Mouse (Mus musculus): ENCODE data around the gene Zfp346. TPM values are rescaled to one million over a fixed set of nuclear protein-coding genes. Genes with fewer than 3 reads are reported as not detected.
A peak's percentile ranks its signal among the peaks of the same experiment; 100 is the strongest.

Gene Zfp346
- polyA plus RNA-seq, 1 experiment from 2014 or later = 29.4 TPM

- Histone ChIP-seq H3K36me3 (replicated peaks) (peaks cover 12% of the 10 kb centered on the region), H3K4me3 (no peak overlapping the region), H3K27me3 (replicated peaks; ENCODE audit: low read depth, poor library complexity, severe bottlenecking) (no peaks in the 10 kb centered on the region), H3K9me3 (peaks cover 3% of the 10 kb centered on the region; the same call in 1 of the 2 replicates), H3K27ac (replicated peaks) (no peak overlapping the region), H3K4me1 (peaks cover 26% of the 10 kb centered on the region)
- 74% methylated on average over 2 of the region's 2 CpGs for WGBS
- DNase-seq (ENCODE audit: low spot score) = no peak
These were observed 1.8 kb upstream of the Zfp346 start for GRCm38 (mm10) chr13:55103351-55103750.

- peak; percentile 13 for DNase-seq (ENCODE audit: low spot score)
- peaks cover 3% of the 10 kb centered on the region; the same call in 1 of the 2 replicates for H3K9me3 ChIP-seq
- 28% methylated on average over 8 of the region's 8 CpGs for WGBS
- H3K4me3 ChIP-seq = peak overlapping the region; percentile 89
- H3K4me1 ChIP-seq = peaks cover 13% of the 10 kb centered on the region
- no peaks in the 10 kb centered on the region for H3K27me3 ChIP-seq (replicated peaks; ENCODE audit: low read depth, poor library complexity, severe bottlenecking)
- H3K27ac ChIP-seq (replicated peaks) = peak overlapping the region; percentile 92
- peaks cover 25% of the 10 kb centered on the region for H3K36me3 ChIP-seq (replicated peaks)
These were observed 1.0 kb downstream of the Zfp346 start for GRCm38 (mm10) chr13:55105953-55106691.

GRCm38 (mm10) chr13:55107116-55107515 lies 2.0 kb downstream of the Zfp346 start:
- no peak for DNase-seq (ENCODE audit: low spot score)
- H3K27ac ChIP-seq (replicated peaks) = no peak overlapping the region
- H3K36me3 ChIP-seq (replicated peaks) = peaks cover 25% of the 10 kb centered on the region
- no peaks in the 10 kb centered on the region for H3K27me3 ChIP-seq (replicated peaks; ENCODE audit: low read depth, poor library complexity, severe bottlenecking)
- WGBS = 91% methylated on average over 4 of the region's 4 CpGs
- H3K9me3 ChIP-seq = no peaks in the 10 kb centered on the region
- peaks cover 13% of the 10 kb centered on the region for H3K4me1 ChIP-seq
- no peak overlapping the region for H3K4me3 ChIP-seq

GRCm38 (mm10) chr13:55107694-55108093 lies 2.6 kb downstream of the Zfp346 start:
- WGBS = 80% methylated on average over 8 of the region's 8 CpGs
- H3K27ac ChIP-seq (replicated peaks) = no peak overlapping the region
- no peaks in the 10 kb centered on the region for H3K9me3 ChIP-seq
- DNase-seq (ENCODE audit: low spot score) = no peak
- H3K36me3 ChIP-seq (replicated peaks) = peaks cover 29% of the 10 kb centered on the region
- H3K27me3 ChIP-seq (replicated peaks; ENCODE audit: low read depth, poor library complexity, severe bottlenecking) = no peaks in the 10 kb centered on the region
- H3K4me3 ChIP-seq = no peak overlapping the region
- H3K4me1 ChIP-seq = peaks cover 13% of the 10 kb centered on the region

GRCm38 (mm10) chr13:55114375-55114774 lies 9.3 kb downstream of the Zfp346 start:
- 89% methylated on average over 6 of the region's 6 CpGs for WGBS
- H3K36me3 ChIP-seq (replicated peaks) = peaks cover 72% of the 10 kb centered on the region

DNA sequence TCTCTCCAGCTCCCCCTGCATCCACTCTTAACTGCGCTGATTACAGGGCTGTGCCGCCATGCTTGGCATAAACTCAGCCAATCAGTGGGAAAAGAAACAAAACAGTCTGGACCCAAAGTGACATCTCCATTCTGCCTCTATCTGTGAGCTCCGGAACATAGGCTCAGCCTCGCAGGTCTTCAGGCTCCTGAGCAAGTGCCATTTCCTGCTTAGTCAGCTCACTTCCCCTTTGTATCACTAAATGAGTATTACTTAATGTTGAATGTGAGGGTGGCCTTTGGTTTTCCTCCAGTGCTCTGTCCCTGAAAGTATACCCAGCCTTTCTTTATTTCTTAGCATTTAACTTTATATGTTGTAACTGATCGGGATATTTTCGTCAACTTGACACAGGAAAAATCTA lies 19.8 kb downstream of the Zfp346 start:
- H3K9me3 ChIP-seq = no peaks in the 10 kb centered on the region
- H3K36me3 ChIP-seq (replicated peaks) = peaks cover 78% of the 10 kb centered on the region
- no peaks in the 10 kb centered on the region for H3K27me3 ChIP-seq (replicated peaks; ENCODE audit: low read depth, poor library complexity, severe bottlenecking)

More at GRCm38 (mm10) chr13:55114375-55114774, 9.3 kb downstream of the Zfp346 start:
- Histone ChIP-seq H3K9me3 (no peaks in the 10 kb centered on the region), H3K4me1 (no peaks in the 10 kb centered on the region), H3K4me3 (no peak overlapping the region), H3K27me3 (replicated peaks; ENCODE audit: low read depth, poor library complexity, severe bottlenecking) (no peaks in the 10 kb centered on the region), H3K27ac (replicated peaks) (no peak overlapping the region)
- DNase-seq (ENCODE audit: low spot score) = no peak

GRCm38 (mm10) chr13:55133448-55133847 lies 28.3 kb downstream of the Zfp346 start, which contains the start of gene Gm17617:
Gm17617 (minus strand) TSS chr13:55133548.
- peaks cover 59% of the 10 kb centered on the region for H3K36me3 ChIP-seq (replicated peaks)
- peaks cover 9% of the 10 kb centered on the region; the same call in 1 of the 2 replicates for H3K4me1 ChIP-seq
- H3K9me3 ChIP-seq = no peaks in the 10 kb centered on the region
- no peak within 1 kb of the TSS for H3K4me3 ChIP-seq
- no peaks in the 10 kb centered on the region for H3K27me3 ChIP-seq (replicated peaks; ENCODE audit: low read depth, poor library complexity, severe bottlenecking)
- no peak within 1 kb of the TSS for H3K27ac ChIP-seq (replicated peaks)
- WGBS = 93% methylated on average over 2 of the region's 2 CpGs
- DNase-seq (ENCODE audit: low spot score) = no peak

More for the DNA sequence above, 19.8 kb downstream of the Zfp346 start:
- Histone ChIP-seq H3K27ac (replicated peaks) (no peak overlapping the region), H3K4me3 (no peak overlapping the region), H3K4me1 (no peaks in the 10 kb centered on the region)
- DNase-seq (ENCODE audit: low spot score) = no peak
- WGBS = 94% methylated on average over 6 of the region's 6 CpGs

DNA sequence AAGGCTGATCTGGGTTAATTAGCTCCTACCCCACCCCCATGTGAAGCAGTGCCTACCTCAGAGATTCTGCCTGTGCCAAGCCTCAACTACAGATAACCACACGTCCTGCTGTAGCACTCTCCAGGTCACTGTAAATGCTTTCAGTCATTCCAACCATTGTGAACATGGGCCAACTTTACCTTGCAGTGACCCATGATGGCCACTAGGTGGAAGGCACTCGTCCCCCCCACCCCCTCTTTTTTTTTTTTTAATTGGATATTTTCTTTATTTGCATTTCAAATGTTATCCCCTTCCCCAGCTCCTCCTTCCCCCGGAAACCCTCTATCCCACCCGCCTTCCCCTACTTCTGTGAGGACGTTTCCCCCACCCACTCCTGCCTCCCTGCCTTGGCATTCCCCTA lies 30.3 kb downstream of the Zfp346 start:
- peak; percentile 18 for DNase-seq (ENCODE audit: low spot score)
- peaks cover 9% of the 10 kb centered on the region; the same call in 1 of the 2 replicates for H3K4me1 ChIP-seq
- H3K27me3 ChIP-seq (replicated peaks; ENCODE audit: low read depth, poor library complexity, severe bottlenecking) = no peaks in the 10 kb centered on the region
- no peak overlapping the region for H3K27ac ChIP-seq (replicated peaks)
- H3K36me3 ChIP-seq (replicated peaks) = peaks cover 41% of the 10 kb centered on the region
- H3K9me3 ChIP-seq = no peaks in the 10 kb centered on the region
- WGBS = 9% methylated on average over 5 of the region's 5 CpGs
- H3K4me3 ChIP-seq = no peak overlapping the region

- no peaks in the 10 kb centered on the region for H3K9me3 ChIP-seq
- peaks cover 6% of the 10 kb centered on the region; the same call in 1 of the 2 replicates for H3K4me1 ChIP-seq
- DNase-seq (ENCODE audit: low spot score) = no peak
- H3K4me3 ChIP-seq = no peak overlapping the region
- WGBS = 76% methylated on average over 2 of the region's 2 CpGs
- H3K27me3 ChIP-seq (replicated peaks; ENCODE audit: low read depth, poor library complexity, severe bottlenecking) = no peaks in the 10 kb centered on the region
- no peaks in the 10 kb centered on the region for H3K36me3 ChIP-seq (replicated peaks)
- no peak overlapping the region for H3K27ac ChIP-seq (replicated peaks)
These were observed 35.2 kb downstream of the Zfp346 start for GRCm38 (mm10) chr13:55140271-55140670.

DNA sequence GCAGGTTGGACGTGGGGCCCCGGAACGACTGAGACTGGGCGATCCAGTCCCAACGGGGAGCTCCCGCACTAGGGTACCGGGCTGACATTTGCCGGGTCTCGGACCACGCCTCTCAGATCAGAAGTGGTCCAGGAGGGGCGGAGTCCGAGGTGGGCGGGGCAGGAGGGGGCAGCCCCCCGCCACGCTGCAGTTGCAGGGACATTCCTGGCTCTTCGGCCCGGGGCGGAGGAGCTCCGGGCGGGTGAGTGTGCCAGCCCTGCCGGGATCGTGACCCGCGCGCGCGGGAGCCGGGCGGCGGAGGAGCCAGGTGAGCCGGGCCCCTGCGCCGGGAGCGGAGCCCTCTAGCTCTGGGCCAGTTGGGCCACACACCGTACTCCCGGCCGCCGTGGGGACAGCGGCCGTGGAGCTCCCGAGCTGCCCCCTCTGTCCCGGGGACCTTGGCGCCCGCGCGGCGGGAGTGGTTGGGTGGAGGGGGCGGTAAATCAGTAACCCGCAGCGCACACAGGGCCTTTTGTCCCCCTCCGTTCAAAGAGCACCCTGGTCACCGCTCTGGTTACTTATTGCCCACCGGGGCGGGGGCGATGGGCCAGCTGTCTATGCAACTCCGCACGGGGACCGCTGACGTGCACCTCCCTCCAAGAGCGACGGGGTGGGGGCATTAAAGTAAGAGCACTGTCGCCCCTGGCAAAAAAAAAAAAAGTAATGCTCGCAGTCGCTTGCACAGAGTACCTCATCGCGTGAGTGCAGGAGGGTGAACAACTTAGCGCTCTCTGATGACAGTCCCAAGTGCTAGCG lies 47.7 kb downstream of the Zfp346 start, which contains the start of gene Fgfr4:
Gene Fgfr4 (plus strand): TSS at position 20 of the 795 bp plus-strand sequence.
- H3K4me3 ChIP-seq = peak within 1 kb of the TSS; percentile 59
- peaks cover 11% of the 10 kb centered on the region for H3K4me1 ChIP-seq
- DNase-seq (ENCODE audit: low spot score) = peak; percentile 80
- H3K27me3 ChIP-seq (replicated peaks; ENCODE audit: low read depth, poor library complexity, severe bottlenecking) = peaks cover 56% of the 10 kb centered on the region
- no peaks in the 10 kb centered on the region for H3K36me3 ChIP-seq (replicated peaks)
- H3K27ac ChIP-seq (replicated peaks) = 0 out of 2 replicates have a peak within 1 kb of the TSS, but pooled peaks have one; percentile 8
- 1% methylated on average over 68 of the region's 68 CpGs for WGBS
- no peaks in the 10 kb centered on the region for H3K9me3 ChIP-seq

- Histone ChIP-seq H3K9me3 (no peaks in the 10 kb centered on the region), H3K4me3 (no peak overlapping the region), H3K27me3 (replicated peaks; ENCODE audit: low read depth, poor library complexity, severe bottlenecking) (peaks cover 56% of the 10 kb centered on the region), H3K27ac (replicated peaks) (no peak overlapping the region), H3K36me3 (replicated peaks) (no peaks in the 10 kb centered on the region), H3K4me1 (peaks cover 11% of the 10 kb centered on the region)
- WGBS = 83% methylated on average over 5 of the region's 5 CpGs
- no peak for DNase-seq (ENCODE audit: low spot score)
These were observed 48.8 kb downstream of the Zfp346 start for GRCm38 (mm10) chr13:55153951-55154350.

DNA sequence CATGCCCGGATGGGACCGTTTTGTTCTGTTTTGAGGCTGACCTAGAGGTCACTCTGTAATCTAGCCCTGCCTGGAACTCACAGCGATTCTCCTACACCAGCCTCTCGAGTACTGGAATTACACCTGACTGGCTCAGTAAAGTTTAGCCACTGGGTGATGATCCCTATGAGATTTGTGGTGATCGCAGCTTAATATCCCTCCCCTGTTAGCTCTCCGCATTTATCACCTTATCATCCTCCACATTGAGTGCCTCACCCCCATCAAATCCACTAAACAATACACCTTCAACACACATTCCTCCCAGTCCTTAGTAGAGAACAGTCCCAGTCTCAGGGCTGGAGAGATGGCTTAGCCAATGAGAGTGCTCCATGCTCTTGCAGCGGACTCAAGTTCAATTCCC lies 57.3 kb downstream of the Zfp346 start:
- no peak for DNase-seq (ENCODE audit: low spot score)
- Histone ChIP-seq H3K9me3 (no peaks in the 10 kb centered on the region), H3K27ac (replicated peaks) (no peak overlapping the region), H3K27me3 (replicated peaks; ENCODE audit: low read depth, poor library complexity, severe bottlenecking) (no peaks in the 10 kb centered on the region), H3K4me3 (no peak overlapping the region), H3K4me1 (0 out of 2 replicates have a peak, but pooled peaks cover 2% of the 10 kb centered on the region), H3K36me3 (replicated peaks) (no peaks in the 10 kb centered on the region)
- 50% methylated on average over 7 of the region's 7 CpGs for WGBS

Measured in embryonic facial prominence, embryonic 10.5 days (tissue).